Mouse (Mus musculus) heart, postnatal 36 days (tissue): Measurements from ENCODE around the gene Gm20388. TPM values are rescaled to one million over a fixed set of nuclear protein-coding genes. Genes with fewer than 3 reads are reported as not detected.

Experiments
- DNase-seq, 2 experiments: peaks; one replicate each; pipeline ENCODE4 v3.0.0; 2021 to 2022
- intact Hi-C: fragments of 180-260 bp; cut with DNase I; formaldehyde crosslinking; loops from one replicate; pipeline ENCODE4 v1.15.1; 2025
- total RNA-seq, 2 experiments: library from RNA; stranded (reverse); gene quantifications; 2 replicates each; pipeline ENCODE4 v1.2.3; 2021

The Gm20388 gene
- total RNA-seq, 2 experiments from 2014 or later = 3.5 to 4.9 TPM

DNA sequence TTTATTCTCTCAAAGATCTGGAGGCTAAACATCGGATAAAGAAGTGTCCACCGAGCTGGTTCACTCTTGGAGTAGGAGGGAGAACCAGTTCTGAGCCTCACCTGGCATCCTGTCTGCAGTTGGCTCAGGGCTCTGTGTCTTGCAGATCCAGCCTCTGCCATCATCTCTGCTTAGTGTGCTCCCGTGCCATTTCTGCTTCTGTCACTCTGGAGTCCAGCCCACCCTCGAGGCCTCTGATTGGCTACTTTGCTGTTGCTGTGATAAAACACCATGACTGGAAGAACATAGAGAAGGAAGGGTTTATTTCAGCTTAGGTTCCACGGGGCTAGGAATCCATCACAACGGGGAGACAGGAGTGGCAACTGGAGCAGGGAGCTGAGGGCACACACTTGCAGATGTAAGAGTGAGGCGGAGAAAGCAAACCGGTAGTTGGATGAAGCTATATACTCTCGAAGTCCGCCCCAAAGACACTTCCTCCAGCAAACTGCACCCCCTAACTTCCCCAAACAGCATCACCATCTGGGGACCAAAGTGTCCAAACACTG lies 1119.9 kb downstream of the Gm20388 start:
- DNase-seq = no peak
- intact Hi-C loops = no loop called here

- no peak for DNase-seq
- intact Hi-C loops = no loop called here
Measured at GRCm38 (mm10) chr8:121033299-121034013, 1122.8 kb downstream of the Gm20388 start.

GRCm38 (mm10) chr8:121035611-121036010 lies 1125.0 kb downstream of the Gm20388 start:
- DNase-seq = no peak
- intact Hi-C loops = no loop called here

DNA sequence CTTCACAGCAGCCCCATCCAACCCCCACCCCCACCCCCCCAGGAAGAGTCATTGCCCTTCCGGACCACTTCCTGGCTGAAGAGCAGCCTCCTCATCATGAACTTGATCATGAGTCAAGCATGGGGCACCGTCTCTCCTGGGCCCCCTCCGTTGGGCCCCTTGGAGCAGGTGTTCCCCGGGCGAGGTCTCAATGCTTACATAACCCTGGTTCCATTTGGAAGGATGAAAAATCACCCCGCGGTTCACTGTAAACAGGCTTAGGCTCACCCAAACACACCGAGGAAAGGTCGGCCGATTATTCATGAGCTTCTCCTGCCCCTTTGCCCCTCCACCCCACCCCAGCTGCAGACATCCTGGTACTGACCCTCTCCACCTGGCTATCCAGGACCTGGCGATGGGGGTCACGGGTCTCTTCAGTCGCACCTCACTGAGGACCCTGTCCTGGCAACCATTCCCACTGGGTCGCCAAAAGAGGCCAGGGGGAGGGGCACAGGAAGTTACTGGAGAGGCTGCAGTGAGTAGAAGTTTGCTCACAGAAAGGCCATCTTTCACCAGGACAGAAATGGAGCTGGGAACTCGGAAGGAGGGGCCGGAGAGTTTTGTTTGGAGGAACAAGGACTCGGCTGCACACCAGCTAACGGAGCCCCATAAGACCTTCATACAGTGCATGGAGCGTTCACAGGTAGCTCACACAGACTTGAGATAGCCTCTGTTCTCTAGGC lies 1133.2 kb downstream of the Gm20388 start:
- intact Hi-C loops = no loop called here
- no peak for DNase-seq

DNA sequence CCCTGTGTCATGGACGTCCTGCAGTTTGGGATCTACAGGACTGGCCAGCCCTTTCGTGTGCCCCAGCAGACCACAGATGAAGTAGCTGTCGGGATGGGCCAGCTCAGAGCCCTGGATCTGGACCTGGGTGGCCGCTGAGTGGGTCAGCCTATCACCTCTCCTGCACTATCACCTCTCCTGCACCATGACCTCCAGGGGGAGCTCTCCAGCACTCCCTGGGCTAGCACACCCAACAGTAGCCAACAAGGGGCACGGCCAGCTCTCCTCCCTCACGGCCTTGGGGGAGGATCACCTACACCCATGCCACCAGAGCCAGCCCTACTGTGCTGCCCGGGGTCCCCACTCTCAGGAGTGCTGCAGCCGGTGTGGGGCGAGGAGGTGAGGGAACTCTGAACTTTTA lies 1136.8 kb downstream of the Gm20388 start:
- intact Hi-C loops = no loop called here
- no peak for DNase-seq

DNA sequence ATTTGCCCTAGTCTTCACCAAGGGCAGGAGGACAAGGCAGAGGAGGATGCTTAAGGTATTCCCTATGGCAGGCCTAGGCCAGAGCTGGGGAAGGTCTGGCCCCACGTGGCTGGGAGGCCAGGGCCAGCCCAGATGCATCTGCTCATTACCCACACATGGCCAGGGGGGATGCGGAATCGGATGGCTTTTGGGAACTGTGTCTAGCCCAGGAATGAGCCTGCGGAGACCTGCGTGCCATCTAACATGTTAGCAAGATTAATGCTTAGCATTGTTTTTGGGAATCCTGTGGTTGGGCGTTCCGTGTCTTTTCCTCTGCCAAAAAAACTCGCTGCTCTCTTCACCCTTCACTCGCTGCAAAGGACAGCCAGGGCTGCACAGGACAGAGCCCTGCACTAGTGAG lies 1147.4 kb downstream of the Gm20388 start:
- intact Hi-C loops = no loop called here
- DNase-seq = no peak

- intact Hi-C loops = no loop called here
- DNase-seq = no peak
Measured at GRCm38 (mm10) chr8:121059098-121059497, 1148.5 kb downstream of the Gm20388 start.

DNA sequence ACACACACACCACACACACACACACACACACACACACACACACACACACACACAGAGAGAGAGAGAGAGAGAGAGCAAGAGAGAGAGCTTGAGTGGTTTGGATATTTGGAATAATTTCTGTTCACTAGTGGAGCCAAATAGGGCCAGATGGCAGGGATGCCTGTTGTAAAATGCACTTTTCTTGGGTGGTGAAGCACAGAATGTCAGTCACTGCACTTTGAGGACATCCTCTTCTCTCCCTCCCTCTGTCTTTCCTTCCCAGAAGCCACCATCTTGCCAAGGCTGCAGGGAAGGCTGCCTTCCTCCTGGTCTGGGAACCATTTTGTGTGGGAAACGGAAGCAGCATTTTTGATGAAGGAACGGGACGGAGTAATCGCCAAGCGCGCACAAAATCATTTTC lies 1151.9 kb downstream of the Gm20388 start:
- no peak for DNase-seq
- intact Hi-C loops = no loop called here

DNA sequence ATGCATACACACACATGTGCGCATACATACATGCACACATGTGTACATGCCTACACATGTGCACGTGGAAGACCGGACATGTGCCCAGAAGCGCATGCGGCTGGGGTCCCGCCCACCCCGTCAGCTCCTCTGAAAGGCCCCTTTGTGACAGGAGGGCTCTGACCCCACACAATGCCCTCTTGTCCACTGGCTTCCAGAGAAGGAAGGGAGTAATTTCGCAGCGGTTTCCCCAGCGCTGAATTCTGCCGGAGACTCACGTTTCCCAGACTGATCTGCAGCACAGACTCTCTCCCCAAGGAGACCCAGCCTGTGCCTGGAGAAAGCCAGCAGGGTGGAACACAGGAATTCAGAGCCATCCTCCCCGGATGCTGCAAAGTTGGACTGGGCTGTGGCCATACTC lies 1153.0 kb downstream of the Gm20388 start:
- no peak for DNase-seq
- intact Hi-C loops = no loop called here

- intact Hi-C loops = no loop called here
- no peak for DNase-seq
Measured at GRCm38 (mm10) chr8:121071454-121071853, 1160.8 kb downstream of the Gm20388 start.

DNA sequence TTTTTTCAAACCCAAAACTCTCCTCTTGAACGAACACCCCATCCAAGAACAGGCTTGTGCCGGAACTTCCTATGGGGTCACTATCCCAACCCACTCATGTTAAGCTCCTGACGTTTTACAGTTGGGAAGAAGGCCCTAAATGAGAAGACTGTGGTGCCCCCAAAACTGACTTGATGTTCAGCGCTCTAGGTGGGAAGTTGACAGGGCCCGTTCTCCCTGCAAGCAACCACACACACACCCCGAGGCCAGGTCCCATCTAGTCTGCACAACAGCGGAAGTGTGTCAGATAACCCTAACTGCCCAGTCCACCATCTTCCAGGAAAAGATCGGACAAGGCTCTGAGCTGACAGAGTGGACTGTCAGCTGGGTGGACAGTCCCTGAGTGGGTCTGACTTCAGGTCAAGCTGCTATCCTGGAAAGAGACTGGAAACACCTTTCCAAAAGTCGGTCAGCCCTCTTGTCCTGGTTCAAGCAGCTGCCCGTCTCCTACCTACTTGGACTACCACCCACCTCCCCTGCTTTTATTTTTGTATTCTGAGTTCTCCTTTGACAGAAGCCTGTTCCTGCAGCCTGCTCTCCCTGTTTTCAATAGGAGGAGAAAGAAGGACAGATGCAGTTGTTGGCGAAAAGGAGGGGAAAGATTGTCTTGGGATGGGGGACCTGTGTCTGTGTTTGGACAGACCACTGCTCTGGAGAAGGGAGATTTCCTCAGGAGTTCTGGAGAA lies 1161.9 kb downstream of the Gm20388 start:
- DNase-seq = no peak
- intact Hi-C loops = no loop called here

DNA sequence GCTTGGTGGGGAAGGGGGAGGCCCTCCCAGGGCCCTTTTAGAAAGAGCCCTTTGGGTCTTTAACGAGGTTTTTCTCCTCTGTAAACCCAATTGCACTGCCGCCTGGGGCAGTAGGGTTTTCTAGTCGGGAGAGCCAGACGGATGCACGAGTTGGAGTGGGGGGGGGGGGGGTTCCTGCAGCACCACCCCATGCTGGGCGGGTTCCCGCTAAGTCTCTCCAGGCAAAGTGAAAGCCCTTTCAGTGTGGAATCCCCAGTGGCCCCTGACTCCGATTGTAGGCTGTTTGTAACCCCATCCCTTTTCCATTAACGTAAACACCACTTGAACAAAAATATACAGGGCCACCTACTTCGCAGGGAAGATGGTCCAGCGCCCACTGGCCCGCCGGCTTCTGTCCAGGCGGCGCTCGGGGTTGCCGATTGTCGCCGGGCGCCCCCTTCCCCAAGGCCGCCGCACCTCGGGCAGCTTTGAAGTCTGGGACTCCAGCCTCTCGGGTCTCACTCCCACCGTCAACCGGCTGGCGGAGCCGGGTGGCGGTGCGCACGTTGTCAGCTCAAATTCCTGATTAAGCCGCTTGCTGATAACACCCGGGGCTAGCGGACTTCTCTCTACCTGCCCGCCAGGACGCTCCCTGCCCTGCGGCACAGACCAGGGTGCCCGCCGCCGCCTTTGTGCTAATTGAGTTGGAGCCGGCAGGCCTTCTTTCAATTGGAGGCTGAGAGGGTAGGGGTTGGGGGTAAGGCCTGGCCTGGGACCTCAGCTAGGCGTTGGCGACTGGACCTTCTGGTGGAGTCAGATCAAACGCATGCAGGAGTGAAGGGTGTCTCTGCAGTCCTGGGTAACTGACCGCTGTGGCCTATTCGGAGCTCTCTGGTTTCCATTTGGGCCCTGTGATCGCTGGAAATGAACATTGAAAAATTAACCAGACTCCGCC lies 1162.8 kb downstream of the Gm20388 start:
- intact Hi-C loops = no loop called here
- DNase-seq = no peak

DNA sequence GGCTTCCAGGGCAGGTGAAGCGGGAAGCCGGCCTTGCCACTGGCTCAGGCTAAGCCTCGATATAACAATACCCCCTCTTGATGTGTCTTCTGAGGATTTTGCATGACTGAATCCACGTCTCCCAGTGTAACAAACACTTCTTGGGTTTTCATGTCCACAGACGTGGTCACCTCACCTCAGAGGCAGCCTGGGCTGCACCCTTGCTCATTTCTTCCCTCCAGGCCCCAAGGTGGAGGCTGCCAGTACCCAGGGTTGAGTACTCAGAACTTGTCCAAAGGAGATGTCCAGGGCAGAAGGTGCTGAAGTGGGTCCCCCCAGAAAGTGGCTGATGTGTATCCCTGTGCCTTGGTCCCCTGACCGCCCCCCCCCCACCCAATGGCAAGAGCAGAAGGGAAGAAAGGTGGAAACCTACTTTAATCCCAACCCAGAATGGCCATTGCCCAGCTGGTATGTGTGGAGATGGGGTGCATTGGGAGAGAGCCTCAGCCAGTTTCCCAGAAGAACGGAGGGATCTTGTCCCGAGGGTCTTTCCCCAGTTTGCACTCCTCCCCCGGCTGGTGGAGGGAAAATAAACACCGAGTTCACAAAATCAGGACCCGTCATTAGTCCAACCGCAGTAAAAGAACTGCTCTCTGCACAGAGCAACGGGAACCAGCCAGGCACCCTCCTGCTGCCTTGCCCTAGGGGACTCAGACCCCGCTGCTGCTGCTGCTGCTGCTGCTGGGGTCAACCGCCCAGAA lies 1163.6 kb downstream of the Gm20388 start:
- DNase-seq = no peak
- intact Hi-C loops = no loop called here

DNA sequence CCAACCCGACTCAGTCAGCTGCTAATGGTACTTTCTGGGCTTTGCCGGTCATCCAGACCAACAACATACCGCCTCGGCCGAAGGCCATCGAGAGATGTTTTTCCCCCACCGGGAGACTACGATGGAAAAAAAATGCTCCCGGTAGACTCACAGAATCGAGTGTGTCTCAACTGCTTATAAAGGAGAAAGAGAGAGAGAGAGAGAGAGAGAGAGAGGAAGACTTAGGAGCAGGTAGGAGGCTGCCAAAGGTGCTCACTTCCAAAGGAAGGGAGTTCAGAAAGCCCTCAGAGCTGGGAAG lies 1164.2 kb downstream of the Gm20388 start:
- intact Hi-C loops = no loop called here
- DNase-seq = no peak

DNA sequence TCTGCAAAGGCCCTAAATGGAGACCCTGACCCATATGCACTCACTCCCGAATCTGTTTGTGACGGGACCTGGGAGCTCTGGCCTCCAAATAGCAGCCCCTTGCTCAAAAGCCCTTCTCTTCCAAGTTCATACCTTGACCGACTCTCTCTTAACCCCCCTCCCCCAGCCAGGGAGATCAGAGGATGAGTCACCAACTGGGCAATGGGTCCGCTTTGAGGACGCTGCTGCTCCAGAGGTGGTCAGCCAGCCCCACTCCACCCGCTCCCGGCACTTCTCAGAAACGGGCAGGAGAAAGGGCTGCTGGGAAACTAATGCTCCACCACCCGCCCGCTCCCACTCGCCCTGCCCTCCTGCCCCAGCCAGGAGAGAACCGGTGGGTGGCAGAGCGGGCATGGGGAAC lies 1165.3 kb downstream of the Gm20388 start:
- no peak for DNase-seq
- intact Hi-C loops = no loop called here

- DNase-seq = no peak
- intact Hi-C loops = no loop called here
Measured at GRCm38 (mm10) chr8:121076555-121076954, 1165.9 kb downstream of the Gm20388 start.

GRCm38 (mm10) chr8:121078721-121079120 lies 1168.1 kb downstream of the Gm20388 start:
- no peak for DNase-seq
- intact Hi-C loops = no loop called here

GRCm38 (mm10) chr8:121079201-121079600 lies 1168.6 kb downstream of the Gm20388 start:
- no peak for DNase-seq
- intact Hi-C loops = no loop called here

- DNase-seq = no peak
- intact Hi-C loops = no loop called here
Measured at GRCm38 (mm10) chr8:121079944-121080343, 1169.3 kb downstream of the Gm20388 start.
